7 mouse cellular contexts compared by ENCODE assay signal in the genomic region with DNA sequence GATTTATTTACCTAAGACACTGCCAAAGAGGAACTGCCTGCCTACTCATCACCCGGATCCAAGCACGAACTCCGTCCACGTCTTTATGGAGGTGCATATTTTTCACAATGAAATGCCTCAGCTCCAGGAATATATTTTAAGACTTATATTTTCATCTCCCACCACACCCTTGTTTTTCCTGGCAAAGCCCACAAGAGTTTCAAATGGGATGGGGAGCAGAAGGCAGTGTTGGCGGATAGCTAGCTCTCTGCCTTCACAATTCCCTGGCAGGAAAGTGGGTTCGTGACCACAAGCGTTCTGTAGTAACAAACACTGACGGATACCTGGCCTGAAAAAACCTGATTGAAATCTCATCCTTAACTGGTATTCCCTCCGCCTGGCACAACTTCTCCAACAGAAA. TPM values are rescaled to one million over a fixed set of nuclear protein-coding genes. Genes with fewer than 3 reads are reported as not detected.
DNase-seq lines count a peak whose midpoint lies in the region; ATAC-seq lines count a peak whose summit lies in the region.

No protein-coding gene starts in this region.

- peaks cover 46% of the 10 kb centered on the region for H3K4me1 ChIP-seq in forebrain, embryonic 12.5 days
- peaks cover 41% of the 10 kb centered on the region for H3K4me1 ChIP-seq in intestine, embryonic 16.5 days (ENCODE audit: control insufficient read depth, insufficient read depth, low read length)
- peaks cover 36% of the 10 kb centered on the region for H3K4me1 ChIP-seq in midbrain, embryonic 16.5 days (ENCODE audit: control insufficient read depth, insufficient read depth, low read length)

- ATAC-seq in forebrain, embryonic 12.5 days (ENCODE audit: low FRiP score) = no peak
- ATAC-seq in intestine, embryonic 16.5 days = no peak
- ATAC-seq in midbrain, embryonic 16.5 days = no peak

- H3K9me3 ChIP-seq in forebrain, embryonic 12.5 days = no peaks in the 10 kb centered on the region
- no peaks in the 10 kb centered on the region for H3K9me3 ChIP-seq in intestine, embryonic 16.5 days (ENCODE audit: control insufficient read depth, low read length)
- no peaks in the 10 kb centered on the region for H3K9me3 ChIP-seq in midbrain, embryonic 16.5 days (replicated peaks; ENCODE audit: control insufficient read depth, low read length, poor library complexity, severe bottlenecking)

- H3K36me3 ChIP-seq in forebrain, embryonic 12.5 days (replicated peaks) = no peaks in the 10 kb centered on the region
- no peaks in the 10 kb centered on the region for H3K36me3 ChIP-seq in intestine, embryonic 16.5 days (ENCODE audit: control insufficient read depth, insufficient read depth, low read length)
- no peaks in the 10 kb centered on the region for H3K36me3 ChIP-seq in midbrain, embryonic 16.5 days (ENCODE audit: control insufficient read depth, insufficient read depth, low read length)

- WGBS in forebrain, embryonic 12.5 days = 69% methylated on average over 9 of the region's 9 CpGs
- 23% methylated on average over 9 of the region's 9 CpGs for WGBS in intestine, embryonic 16.5 days
- 58% methylated on average over 9 of the region's 9 CpGs for WGBS in midbrain, embryonic 16.5 days

- DNase-seq in right cerebral cortex, adult 18-20 months = peak; percentile 71
- no peak for DNase-seq in right cerebral cortex, postnatal 14 days
- no peak for DNase-seq in cerebellum, adult 9-10 months
- DNase-seq in thymus, postnatal 4 days = no peak

- H3K9ac ChIP-seq in forebrain, embryonic 12.5 days = peak overlapping the region; percentile 92; the same call in 1 of the 2 replicates
- H3K9ac ChIP-seq in intestine, embryonic 16.5 days (ENCODE audit: low read depth, low read length) = peak overlapping the region; percentile 90
- H3K9ac ChIP-seq in midbrain, embryonic 16.5 days (ENCODE audit: low read depth, low read length) = peak overlapping the region; percentile 96

- H3K4me2 ChIP-seq in forebrain, embryonic 12.5 days = peak overlapping the region; percentile 75
- peak overlapping the region; percentile 77 for H3K4me2 ChIP-seq in intestine, embryonic 16.5 days (ENCODE audit: low read depth, low read length)
- H3K4me2 ChIP-seq in midbrain, embryonic 16.5 days (ENCODE audit: low read length) = peak overlapping the region; percentile 78

- no peak overlapping the region for H3K27ac ChIP-seq in forebrain, embryonic 12.5 days
- peak overlapping the region; percentile 92; the same call in 1 of the 2 replicates for H3K27ac ChIP-seq in intestine, embryonic 16.5 days (ENCODE audit: low read length)
- H3K27ac ChIP-seq in midbrain, embryonic 16.5 days (ENCODE audit: low read length) = no peak overlapping the region

- no peaks in the 10 kb centered on the region for H3K27me3 ChIP-seq in forebrain, embryonic 12.5 days
- H3K27me3 ChIP-seq in intestine, embryonic 16.5 days (replicated peaks; ENCODE audit: control insufficient read depth, insufficient read depth, low read length) = no peaks in the 10 kb centered on the region
- no peaks in the 10 kb centered on the region for H3K27me3 ChIP-seq in midbrain, embryonic 16.5 days (ENCODE audit: control insufficient read depth, insufficient read depth, low read depth, low read length)

- peak overlapping the region; percentile 86 for H3K4me3 ChIP-seq in forebrain, embryonic 12.5 days (replicated peaks)
- H3K4me3 ChIP-seq in intestine, embryonic 16.5 days (ENCODE audit: low read length) = peak overlapping the region; percentile 97
- peak overlapping the region; percentile 94 for H3K4me3 ChIP-seq in midbrain, embryonic 16.5 days (ENCODE audit: low read depth, low read length)

RNA-seq across cellular contexts. Expression of a gene that starts 1.4 kb away (rescaled TPM):
- polyA plus RNA-seq in forebrain, embryonic 12.5 days (2016; fragmentation: Nextera tagmentation; extraction: Ambion mirVana) = 22.8 and 23.1 TPM in 2 replicates
- 17.0 and 20.8 TPM in 2 replicates for polyA plus RNA-seq in intestine, embryonic 16.5 days (2015; fragmentation: Nextera tagmentation; extraction: Ambion mirVana)
- 20.0 and 24.2 TPM in 2 replicates for polyA plus RNA-seq in midbrain, embryonic 16.5 days (2015; fragmentation: Nextera tagmentation; extraction: Ambion mirVana)
